Mouse (Mus musculus): ENCODE results near the gene Pter.

DNA sequence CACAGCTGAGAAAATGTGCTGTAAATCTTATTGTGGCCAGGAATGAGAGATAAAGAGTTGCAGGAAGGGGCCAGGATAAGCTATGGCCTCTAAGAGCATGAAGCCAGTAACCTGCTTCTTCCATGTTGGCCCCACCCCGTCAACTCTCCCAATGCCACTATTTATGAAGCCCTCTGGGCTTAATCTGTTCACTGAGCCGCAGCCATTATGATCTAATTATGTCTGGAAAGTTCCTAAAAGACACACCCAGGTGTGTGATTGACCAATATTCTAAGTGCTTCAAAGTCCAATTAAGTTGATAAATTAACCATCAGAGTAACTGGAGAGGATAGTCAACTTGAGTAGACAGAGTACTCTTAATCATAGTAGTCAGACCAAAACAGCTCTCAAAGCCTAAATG lies 49.9 kb downstream of the Pter start:
- no peak for TF ChIP-seq POLR2A (IDR thresholded peaks at IDR 0.05; ENCODE audit: insufficient read depth, low read depth, low read length)
- TF ChIP-seq CTCF (IDR thresholded peaks at IDR 0.05; ENCODE audit: insufficient read depth, low read depth, low read length): no peak

All from olfactory bulb, adult 2 months (tissue).